Mouse (Mus musculus): Measurements from ENCODE around the gene Agap1. TPM values are rescaled to one million over a fixed set of nuclear protein-coding genes. Genes with fewer than 3 reads are reported as not detected.

The Agap1 gene
- total and polyA plus RNA-seq, 3 experiments, result 0.01 TPM; not detected in 2

DNA sequence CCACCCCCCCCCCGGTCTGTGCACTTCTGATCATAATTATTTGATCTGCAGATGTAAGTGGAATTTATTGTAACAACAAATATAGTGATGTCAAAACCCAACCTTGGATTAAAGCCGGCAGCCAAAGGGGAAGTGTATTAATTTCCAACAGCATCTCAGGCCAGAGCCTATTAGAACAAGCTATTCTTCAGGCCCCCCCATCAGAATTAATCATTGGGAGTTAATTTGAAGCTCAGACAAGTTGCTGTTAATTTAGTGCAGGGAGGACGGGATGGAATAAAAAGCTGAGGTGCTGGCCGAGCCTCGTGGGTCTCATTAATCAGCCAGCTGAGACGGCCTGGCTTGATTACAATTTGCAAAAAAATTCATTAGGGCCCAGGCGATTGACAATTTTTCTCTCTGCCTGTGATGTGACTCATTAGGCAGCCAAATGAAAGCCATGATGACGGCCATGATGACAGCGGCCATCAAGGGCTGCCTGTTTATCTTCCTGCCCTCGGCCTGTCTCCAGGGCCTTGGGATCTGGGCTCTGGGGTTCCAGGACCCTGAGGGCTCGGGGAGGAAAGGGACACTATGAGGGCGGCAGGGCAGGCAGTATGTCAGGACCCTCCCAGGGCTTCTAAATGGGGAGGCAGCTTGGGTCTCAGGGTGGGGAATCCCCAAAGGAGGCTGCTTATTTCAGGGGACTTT, 471.0 kb downstream of the Agap1 start:
- no peak overlapping the region for H3K4me3 ChIP-seq (ENCODE audit: control insufficient read depth in 1 of 2, insufficient read depth in 1 of 2, low read depth in 2 of 2, low read length in 2 of 2)
- H3K79me2 ChIP-seq (ENCODE audit: control insufficient read depth, insufficient read depth, low read length, poor library complexity), result no peaks in the 10 kb centered on the region
- no peaks in the 10 kb centered on the region for H3K36me3 ChIP-seq (ENCODE audit: control insufficient read depth in 1 of 2, insufficient read depth in 2 of 2, low read length in 2 of 2)
- no peaks in the 10 kb centered on the region for H3K9me3 ChIP-seq (replicated peaks; ENCODE audit: insufficient read depth, low read length)
- TF ChIP-seq MAFK (IDR thresholded peaks at IDR 0.05; ENCODE audit: borderline replicate concordance, low read depth, low read length) (no peak), ZMIZ1 (IDR thresholded peaks at IDR 0.05; ENCODE audit: low read depth, low read length) (no peak), EP300 (IDR thresholded peaks at IDR 0.05; ENCODE audit: low read depth in 1 of 2, low read length in 2 of 2) (no peak), MAZ (IDR thresholded peaks at IDR 0.05; ENCODE audit: low read depth, low read length) (no peak), POLR2AphosphoS2 (IDR thresholded peaks at IDR 0.05; ENCODE audit: low read length) (no peak), POLR2A (IDR thresholded peaks at IDR 0.05; ENCODE audit: control insufficient read depth in 1 of 2, insufficient read depth in 1 of 2, low read depth in 1 of 2, low read length in 2 of 2, poor library complexity in 1 of 2) (no peak), POLR2AphosphoS5 (IDR thresholded peaks at IDR 0.05; ENCODE audit: borderline replicate concordance, low read depth, low read length) (no peak), USF1 (IDR thresholded peaks at IDR 0.05; ENCODE audit: low read depth, low read length) (no peak), ETS1 (IDR thresholded peaks at IDR 0.05; ENCODE audit: low read depth, low read length) (no peak), TBP (IDR thresholded peaks at IDR 0.05; ENCODE audit: low read depth, low read length) (no peak), MXI1 (IDR thresholded peaks at IDR 0.05; ENCODE audit: low read depth, low read length) (no peak), RAD21 (IDR thresholded peaks at IDR 0.05; ENCODE audit: low read depth, low read length) (no peak), NRF1 (IDR thresholded peaks at IDR 0.05; ENCODE audit: insufficient read depth, low read depth, low read length, poor library complexity, severe bottlenecking) (no peak)
- no peak overlapping the region for H3K27ac ChIP-seq (ENCODE audit: control insufficient read depth, low read depth, low read length)
- DNase-seq (ENCODE audit: low read depth, low spot score), result no peak
- H3K27me3 ChIP-seq (ENCODE audit: control insufficient read depth in 1 of 2, insufficient read depth in 2 of 2, low read length in 2 of 2), result no peaks in the 10 kb centered on the region
- no peaks in the 10 kb centered on the region for H3K4me1 ChIP-seq (ENCODE audit: control insufficient read depth in 1 of 2, insufficient read depth in 2 of 2, low read length in 2 of 2)
- H3K9ac ChIP-seq (ENCODE audit: control insufficient read depth, low read depth, low read length, poor library complexity, severe bottlenecking), result no peak overlapping the region

DNA sequence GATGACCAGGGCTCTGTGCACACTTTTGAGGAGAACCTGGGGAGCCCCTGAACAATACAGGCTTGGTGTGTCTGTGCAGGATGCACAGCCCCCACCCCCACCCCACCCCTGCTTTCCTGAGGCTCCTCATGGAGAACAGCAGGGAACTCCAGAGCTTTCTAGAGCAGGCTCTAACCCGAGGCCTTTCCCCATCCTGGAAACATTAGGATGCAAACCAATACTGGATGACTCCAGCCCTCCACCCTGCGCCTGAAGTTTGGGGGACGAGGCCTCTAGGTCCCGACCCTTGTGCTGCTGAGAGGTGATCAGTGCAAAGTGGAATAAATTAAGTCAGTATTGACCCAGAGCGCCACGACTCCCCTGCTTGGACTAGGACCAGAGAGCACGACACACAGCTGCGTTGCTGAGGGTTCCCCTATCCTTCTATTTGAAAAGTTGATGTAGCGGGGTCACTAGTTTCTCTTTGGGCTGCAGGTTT, 472.0 kb downstream of the Agap1 start:
- TF ChIP-seq RCOR1 (IDR thresholded peaks at IDR 0.05; ENCODE audit: low read depth, low read length) (no peak), HCFC1 (IDR thresholded peaks at IDR 0.05; ENCODE audit: low read depth, low read length) (no peak), TBP (IDR thresholded peaks at IDR 0.05; ENCODE audit: low read depth, low read length) (no peak), JUND (IDR thresholded peaks at IDR 0.05; ENCODE audit: low read depth, low read length) (no peak), MYC (IDR thresholded peaks at IDR 0.05; ENCODE audit: low read depth, low read length) (no peak), GATA1 (IDR thresholded peaks at IDR 0.05; ENCODE audit: low read depth, low read length) (no peak), CHD2 (IDR thresholded peaks at IDR 0.05; ENCODE audit: low read length) (no peak), BHLHE40 (IDR thresholded peaks at IDR 0.05; ENCODE audit: borderline replicate concordance, low read depth, low read length) (no peak), POLR2AphosphoS5 (IDR thresholded peaks at IDR 0.05; ENCODE audit: borderline replicate concordance, low read depth, low read length) (no peak)
- no peaks in the 10 kb centered on the region for H3K79me2 ChIP-seq (ENCODE audit: control insufficient read depth, insufficient read depth, low read length, poor library complexity)
- no peak for DNase-seq (ENCODE audit: low read depth, low spot score)
- no peaks in the 10 kb centered on the region for H3K4me1 ChIP-seq (ENCODE audit: control insufficient read depth in 1 of 2, insufficient read depth in 2 of 2, low read length in 2 of 2)
- H3K27me3 ChIP-seq (ENCODE audit: control insufficient read depth in 1 of 2, insufficient read depth in 2 of 2, low read length in 2 of 2), result no peaks in the 10 kb centered on the region
- H3K27ac ChIP-seq (ENCODE audit: control insufficient read depth, low read depth, low read length), result no peak overlapping the region
- H3K9ac ChIP-seq (ENCODE audit: control insufficient read depth, low read depth, low read length, poor library complexity, severe bottlenecking), result no peak overlapping the region
- no peaks in the 10 kb centered on the region for H3K36me3 ChIP-seq (ENCODE audit: control insufficient read depth in 1 of 2, insufficient read depth in 2 of 2, low read length in 2 of 2)
- no peaks in the 10 kb centered on the region for H3K9me3 ChIP-seq (replicated peaks; ENCODE audit: insufficient read depth, low read length)
- H3K4me3 ChIP-seq (ENCODE audit: control insufficient read depth in 1 of 2, insufficient read depth in 1 of 2, low read depth in 2 of 2, low read length in 2 of 2), result no peak overlapping the region

Data from MEL (cell line).